Mouse (Mus musculus): ENCODE measurements at regions not wholly inside any gene's neighbourhood (a gene's known extent, or its start where the extent isn't known, plus 50 kb on each side); places are given as distances from the start of the nearest gene placed in this dataset.

DNA sequence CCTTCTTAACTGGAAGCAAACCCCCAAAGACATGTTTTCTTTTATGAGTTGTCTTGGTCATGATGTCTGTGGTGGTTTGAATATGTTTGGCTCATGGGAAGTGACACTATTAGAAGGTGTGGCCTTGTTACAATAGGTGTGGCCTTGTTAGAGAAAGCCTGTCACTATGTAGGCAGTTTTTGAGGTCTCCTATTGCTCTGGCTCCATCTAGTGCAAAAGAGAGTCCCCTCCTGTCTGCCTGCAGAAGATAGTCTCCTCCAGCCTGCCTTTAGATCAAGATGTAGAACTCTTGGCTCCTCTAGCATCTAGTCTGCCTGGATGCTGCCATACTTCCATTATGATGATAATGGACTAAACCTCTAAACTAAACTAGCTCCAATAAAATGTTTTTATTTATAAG is 75.8 kb downstream of the Cct8l1 start:
- TF ChIP-seq POLR2A (IDR thresholded peaks at IDR 0.05; ENCODE audit: insufficient read length, low read depth) (no peak), MAX (IDR thresholded peaks at IDR 0.05; ENCODE audit: low read depth) (no peak), REST (IDR thresholded peaks at IDR 0.05; ENCODE audit: insufficient read depth, insufficient read length) (no peak), POLR2AphosphoS2 (IDR thresholded peaks at IDR 0.05; ENCODE audit: insufficient read length, low read depth) (no peak)
